Mouse (Mus musculus) heart, embryonic 15.5 days (tissue): Measurements from ENCODE around the gene Ccdc115. TPM values are rescaled to one million over a fixed set of nuclear protein-coding genes. Genes with fewer than 3 reads are reported as not detected.

Experiments
- ATAC-seq: fragments of 200-750 bp; cut with Nextera tagmentation; replicated peaks from 2 replicates; pipeline ENCODE4 v1.8.0; 2017; ENCODE audit warnings: low read depth, moderate TSS enrichment; ENCODE audit not compliant: insufficient number of reproducible peaks, insufficient read depth, low FRiP score
- H3K27ac ChIP-seq: fragments of 300-500 bp; sonication (generic); 2 replicates; pipeline ENCODE4 v1.5.1; 2015; ENCODE audit warnings: mild to moderate bottlenecking, inconsistent platforms
- H3K27me3 ChIP-seq: fragments of 300-500 bp; sonication (generic); 2 replicates; pipeline ENCODE4 v1.6.1; 2015; ENCODE audit warnings: inconsistent platforms
- H3K36me3 ChIP-seq: fragments of 300-500 bp; sonication (generic); 2 replicates; pipeline ENCODE4 v1.6.1; 2015; ENCODE audit warnings: mild to moderate bottlenecking, inconsistent platforms
- H3K4me1 ChIP-seq: fragments of 300-500 bp; sonication (generic); replicated peaks from 2 replicates; pipeline ENCODE4 v1.6.1; 2015; ENCODE audit warnings: inconsistent platforms
- H3K4me2 ChIP-seq: fragments of 300-500 bp; sonication (generic); 2 replicates; pipeline ENCODE4 v1.6.1; 2015; ENCODE audit warnings: inconsistent platforms, mild to moderate bottlenecking, moderate library complexity
- H3K4me3 ChIP-seq: fragments of 300-500 bp; sonication (generic); 2 replicates; pipeline ENCODE4 v1.5.1; 2015; ENCODE audit warnings: mild to moderate bottlenecking, inconsistent platforms
- H3K9ac ChIP-seq: fragments of 300-500 bp; sonication (generic); 2 replicates; pipeline ENCODE4 v1.6.1; 2015; ENCODE audit warnings: mild to moderate bottlenecking, inconsistent platforms
- H3K9me3 ChIP-seq: fragments of 300-500 bp; sonication (generic); replicated peaks from 2 replicates; pipeline ENCODE4 v1.6.1; 2016; ENCODE audit warnings: inconsistent platforms
- WGBS: fragments of 180-500 bp; shearing (Covaris S2); methylation state at CpG from one replicate; pipeline ENCODE4 v1.1.7; 2015; ENCODE audit warnings: mixed read lengths; 5-methylcytosine and 5-hydroxymethylcytosine counted together
- microRNA-seq: library from miRNA; unstranded; fragments of <30 nt; microRNA quantifications from one replicate; pipeline ENCODE4, GENCODE M21; 2016
- polyA plus RNA-seq: library from polyadenylated mRNA; unstranded; fragments of >200 nt; fragmentation: Nextera tagmentation; extraction: Ambion mirVana; gene quantifications from 2 replicates; pipeline ENCODE4 v1.2.1, GENCODE M21; 2015

Gene Ccdc115
- polyA plus RNA-seq, 1 experiment from 2014 or later = 41.4 TPM

GRCm38 (mm10) chr1:34399182-34399953, 40.1 kb downstream of the Ccdc115 start:
- H3K4me1 ChIP-seq = peaks cover 3% of the 10 kb centered on the region; the same call in 1 of the 2 replicates
- 34% methylated on average over 11 of the region's 11 CpGs for WGBS
- no peaks in the 10 kb centered on the region for H3K9me3 ChIP-seq
- no peak overlapping the region for H3K27ac ChIP-seq
- no peak overlapping the region for H3K4me3 ChIP-seq
- no peak overlapping the region for H3K9ac ChIP-seq
- H3K36me3 ChIP-seq = no peaks in the 10 kb centered on the region
- no peaks in the 10 kb centered on the region for H3K27me3 ChIP-seq
- H3K4me2 ChIP-seq = no peak overlapping the region
- peak; percentile 55; the same call in 1 of the 2 replicates for ATAC-seq

GRCm38 (mm10) chr1:34396321-34396720, 43.2 kb downstream of the Ccdc115 start:
- WGBS = 86% methylated on average over 4 of the region's 4 CpGs
- no peaks in the 10 kb centered on the region for H3K27me3 ChIP-seq
- ATAC-seq = no peak
- H3K4me2 ChIP-seq = no peak overlapping the region
- no peaks in the 10 kb centered on the region for H3K9me3 ChIP-seq
- H3K4me3 ChIP-seq = no peak overlapping the region
- no peaks in the 10 kb centered on the region for H3K36me3 ChIP-seq
- H3K9ac ChIP-seq = no peak overlapping the region
- H3K4me1 ChIP-seq = peaks cover 3% of the 10 kb centered on the region; the same call in 1 of the 2 replicates
- H3K27ac ChIP-seq = no peak overlapping the region

GRCm38 (mm10) chr1:34389234-34389891, 50.1 kb downstream of the Ccdc115 start:
- no peak overlapping the region for H3K9ac ChIP-seq
- 0 out of 2 replicates have a peak, but pooled peaks cover 3% of the 10 kb centered on the region for H3K4me1 ChIP-seq
- H3K4me2 ChIP-seq = no peak overlapping the region
- H3K9me3 ChIP-seq = no peaks in the 10 kb centered on the region
- H3K27ac ChIP-seq = peak overlapping the region; percentile 53
- no peaks in the 10 kb centered on the region for H3K36me3 ChIP-seq
- H3K4me3 ChIP-seq = no peak overlapping the region
- no peaks in the 10 kb centered on the region for H3K27me3 ChIP-seq
- 52% methylated on average over 6 of the region's 6 CpGs for WGBS
- ATAC-seq = peak; percentile 70

- no peak for ATAC-seq
- Histone ChIP-seq H3K9ac (no peak overlapping the region), H3K36me3 (no peaks in the 10 kb centered on the region), H3K4me2 (no peak overlapping the region), H3K4me1 (0 out of 2 replicates have a peak, but pooled peaks cover 3% of the 10 kb centered on the region), H3K9me3 (no peaks in the 10 kb centered on the region), H3K27ac (peak overlapping the region; percentile 53; the same call in 1 of the 2 replicates), H3K27me3 (no peaks in the 10 kb centered on the region), H3K4me3 (no peak overlapping the region)
- 82% methylated on average over 11 of the region's 11 CpGs for WGBS
Observed at GRCm38 (mm10) chr1:34388849-34389233, 50.6 kb downstream of the Ccdc115 start.

- no peak overlapping the region for H3K4me2 ChIP-seq
- H3K9me3 ChIP-seq = no peaks in the 10 kb centered on the region
- no peak overlapping the region for H3K27ac ChIP-seq
- no peak overlapping the region for H3K9ac ChIP-seq
- no peaks in the 10 kb centered on the region for H3K27me3 ChIP-seq
- no peak for ATAC-seq
- no peaks in the 10 kb centered on the region for H3K36me3 ChIP-seq
- H3K4me1 ChIP-seq = 0 out of 2 replicates have a peak, but pooled peaks cover 3% of the 10 kb centered on the region
- H3K4me3 ChIP-seq = no peak overlapping the region
- WGBS = 60% methylated on average over 12 of the region's 12 CpGs
Observed at GRCm38 (mm10) chr1:34387346-34388327, 51.8 kb downstream of the Ccdc115 start.

Small RNA genes within 50 kb of the gene (microRNA-seq; reads per million reads assigned to microRNA genes)
- gene Mir5103 = 3.4 reads per million, percentile 12 among the genes with 10 or more reads in this experiment

Other genes with a start within 250 kb of the Ccdc115 start
- gene Imp4, start 179 bp upstream of the Ccdc115 start, polyA plus RNA-seq = 50.2 and 63.2 TPM in 2 replicates
- gene Ptpn18, start 20.1 kb upstream of the Ccdc115 start, polyA plus RNA-seq = 12.0 and 17.9 TPM in 2 replicates
- gene Prss39, start 58.7 kb upstream of the Ccdc115 start, polyA plus RNA-seq = not detected in 2 replicates
- 0.18 TPM in 1 of 2 replicates, not detected in the other for gene Cfc1, start 96.0 kb upstream of the Ccdc115 start, polyA plus RNA-seq
- not detected in 2 replicates for gene Prss40, start 121.3 kb upstream of the Ccdc115 start, polyA plus RNA-seq
- gene Amer3, start 140.0 kb upstream of the Ccdc115 start, polyA plus RNA-seq = 0.04 and 0.19 TPM in 2 replicates